In the genomic region with DNA sequence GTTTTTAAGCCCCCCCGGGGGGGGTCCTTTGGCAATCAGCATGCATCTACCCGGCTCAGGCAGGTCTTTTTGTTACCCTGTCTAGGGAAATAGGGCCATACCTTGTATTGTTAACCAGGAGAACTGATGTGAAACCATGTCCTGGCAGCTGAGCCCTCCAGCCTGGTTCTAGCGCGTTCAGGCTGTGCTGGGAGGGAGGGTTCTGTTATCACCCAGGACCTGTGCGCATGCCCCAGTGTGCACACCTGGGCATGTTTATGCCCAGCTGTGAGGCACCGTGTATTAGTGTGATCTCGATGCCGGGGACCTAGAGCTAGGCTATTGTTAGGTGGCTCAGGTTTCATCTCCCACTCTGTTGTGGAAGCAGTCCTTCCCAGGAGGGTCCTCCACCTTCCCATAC, we compare ENCODE assay signal across 9 mouse cellular contexts. TPM values are rescaled to one million over a fixed set of nuclear protein-coding genes. Genes with fewer than 3 reads are reported as not detected.
DNase-seq lines count a peak whose midpoint lies in the region; TF ChIP-seq lines count a peak whose summit lies in the region.
"Had no signal": no experiment of that assay in that cellular context is flagged by ENCODE, and none has a peak within 500 bp of the region (broad histone marks: within the 10 kb centered on the region; RNA-seq: fewer than 3 reads in every experiment).

No protein-coding gene starts in this region.

- no peaks in the 10 kb centered on the region for H3K9me3 ChIP-seq in heart, embryonic 10.5 days
- H3K9me3 ChIP-seq in ES-Bruce4 (replicated peaks; ENCODE audit: control insufficient read depth, insufficient read depth, low read length, poor library complexity, severe bottlenecking) = no peaks in the 10 kb centered on the region

- no peak for TF ChIP-seq EP300 in ES-Bruce4 (IDR thresholded peaks at IDR 0.05; ENCODE audit: insufficient read depth, low read depth, low read length)

- H3K36me3 ChIP-seq in heart, embryonic 10.5 days = peaks cover 22% of the 10 kb centered on the region
- H3K36me3 ChIP-seq in ES-Bruce4 (ENCODE audit: control insufficient read depth, insufficient read depth, low read length, poor library complexity, severe bottlenecking) (peaks cover 2% of the 10 kb centered on the region), macrophage (ENCODE audit: inconsistent target) (peaks cover 3% of the 10 kb centered on the region; the same call in 1 of the 2 replicates)

- TF ChIP-seq CTCF in ES-Bruce4 (IDR thresholded peaks at IDR 0.05; ENCODE audit: low read depth, low read length) = no peak

- H3K27ac ChIP-seq in heart, embryonic 10.5 days = peak overlapping the region; percentile 89; the same call in 1 of the 2 replicates
- H3K27ac ChIP-seq in ES-Bruce4 (ENCODE audit: insufficient read depth, low read length) (peak overlapping the region; percentile 2; the same call in 1 of the 2 replicates), macrophage (no peak overlapping the region)

- peaks cover 83% of the 10 kb centered on the region for H3K4me1 ChIP-seq in heart, embryonic 10.5 days
- H3K4me1 ChIP-seq in ES-Bruce4 (ENCODE audit: control insufficient read depth, insufficient read depth, low read length) = peaks cover 5% of the 10 kb centered on the region

- TF ChIP-seq POLR2A in ES-Bruce4 (IDR thresholded peaks at IDR 0.05; ENCODE audit: insufficient read depth, low read length) = no peak

- H3K9ac ChIP-seq in ES-Bruce4 (ENCODE audit: low read depth, poor library complexity, severe bottlenecking) = peak overlapping the region; percentile 90

- no peaks in the 10 kb centered on the region for H3K27me3 ChIP-seq in heart, embryonic 10.5 days (ENCODE audit: insufficient read depth, poor library complexity, severe bottlenecking)
- no peaks in the 10 kb centered on the region for H3K27me3 ChIP-seq in ES-Bruce4 (ENCODE audit: control insufficient read depth, insufficient read depth, low read length, poor library complexity, severe bottlenecking)
- H3K27me3 ChIP-seq: Patski had no signal

- intact Hi-C loops in heart, postnatal 25 days (cut with DNase I) = loop anchor here (2.0 kb wide), 1 partner anchor 19 kb away; no protein-coding TSS in a partner anchor
- intact Hi-C loops in heart, postnatal 36 days (cut with DNase I) = no loop called here

- DNase-seq in heart, embryonic 10.5 days (ENCODE audit: low spot score) = no peak
- no peak for DNase-seq in heart, postnatal 25 days (ENCODE audit: low spot score)
- DNase-seq in heart, postnatal 36 days = peak; percentile 10 to 17
- no peak for DNase-seq in gastrocnemius, adult 18-20 months (ENCODE audit: low spot score)
- no peak for DNase-seq in layer of hippocampus, adult 8-10 months (ENCODE audit: low spot score in 2 of 2)
- DNase-seq in right cerebral cortex, postnatal 25 days = no peak

- peak overlapping the region; percentile 70 for H3K4me3 ChIP-seq in heart, embryonic 10.5 days
- H3K4me3 ChIP-seq in ES-Bruce4 (ENCODE audit: low read depth, low read length) (peak overlapping the region; percentile 89), macrophage (ENCODE audit: inconsistent target) (peak overlapping the region; percentile 43)

- WGBS in heart, embryonic 10.5 days = 14% methylated on average over 8 of the region's 8 CpGs
- WGBS in macrophage (ENCODE audit: missing documents) = 38% methylated on average over 8 of the region's 8 CpGs

- peaks cover 67% of the 10 kb centered on the region; the same call in 1 of the 2 replicates for H3K79me2 ChIP-seq in macrophage (ENCODE audit: inconsistent target)

RNA-seq across cellular contexts. Expression of a gene that starts 21.1 kb away (rescaled TPM):
- polyA plus RNA-seq in heart, embryonic 10.5 days (2016; fragmentation: Nextera tagmentation; extraction: Ambion mirVana) = 1.0 and 1.1 TPM in 2 replicates
- total RNA-seq in heart, postnatal 25 days (2021) = 1 to 10 TPM in 1 of 2 experiments, under 1 TPM in 1; 0.52 to 1.1 TPM
- polyA plus RNA-seq in ES-Bruce4 (2011; ENCODE audit: insufficient read depth, insufficient read length, low read depth, missing spikeins) (not detected in 2 replicates), macrophage (2018) (not detected in 3 replicates)
- total RNA-seq in heart, postnatal 36 days (2021) = under 1 TPM; 0.33 to 0.36 TPM
- total RNA-seq in macrophage (2018; cell fraction: chromatin; rRNA removed) = not detected
- not detected for total RNA-seq in macrophage (2018; cell fraction: cytosol; rRNA removed)
- total RNA-seq in macrophage (2018; cell fraction: nucleus; rRNA removed) = not detected
- total RNA-seq in gastrocnemius, adult 18-20 months (2021) = not detected
- total RNA-seq in layer of hippocampus, adult 8-10 months (2022) = 1 to 10 TPM in 2 of 4 experiments, not detected in 2; 1.4 to 1.6 TPM

RNA-seq across cellular contexts. Expression of a gene that starts 34.1 kb away (rescaled TPM):
- polyA plus RNA-seq in heart, embryonic 10.5 days (2016; fragmentation: Nextera tagmentation; extraction: Ambion mirVana) = 30.4 and 36.9 TPM in 2 replicates
- 10 to 100 TPM; 11.8 TPM for total RNA-seq in heart, postnatal 25 days (2021)
- polyA plus RNA-seq in ES-Bruce4 (2011; ENCODE audit: insufficient read depth, insufficient read length, low read depth, missing spikeins) (23.7 and 26.3 TPM in 2 replicates), macrophage (2018) (13.3 to 17.5 TPM (median 13.4 TPM) in 3 replicates)
- total RNA-seq in heart, postnatal 36 days (2021) = 10 to 100 TPM; 10.5 to 13.6 TPM
- total RNA-seq in macrophage (2018; cell fraction: chromatin; rRNA removed) = 10 to 100 TPM in 20 of 26 experiments, 1 to 10 TPM in 6; 7.0 to 27.6 (median 17.2) TPM
- total RNA-seq in macrophage (2018; cell fraction: cytosol; rRNA removed) = 10 to 100 TPM in 24 of 26 experiments, 1 to 10 TPM in 2; 7.8 to 33.7 (median 21.0) TPM
- total RNA-seq in macrophage (2018; cell fraction: nucleus; rRNA removed) = 10 to 100 TPM in 24 of 26 experiments, 1 to 10 TPM in 2; 6.3 to 35.2 (median 17.9) TPM
- 10 to 100 TPM; 12.9 to 13.2 TPM for total RNA-seq in gastrocnemius, adult 18-20 months (2021)
- 10 to 100 TPM; 17.3 to 20.2 (median 19.4) TPM for total RNA-seq in layer of hippocampus, adult 8-10 months (2022)

RNA-seq across cellular contexts. Expression of a gene that starts 54.2 kb away (rescaled TPM):
- 39.3 and 47.7 TPM in 2 replicates for polyA plus RNA-seq in heart, embryonic 10.5 days (2016; fragmentation: Nextera tagmentation; extraction: Ambion mirVana)
- total RNA-seq in heart, postnatal 25 days (2021) = under 1 TPM; 0.28 to 0.52 TPM
- polyA plus RNA-seq in ES-Bruce4 (2011; ENCODE audit: insufficient read depth, insufficient read length, low read depth, missing spikeins) (54.3 and 55.8 TPM in 2 replicates), macrophage (2018) (0.70 to 13.4 TPM (median 2.2 TPM) in 3 replicates)
- under 1 TPM; 0.14 to 0.49 TPM for total RNA-seq in heart, postnatal 36 days (2021)
- total RNA-seq in macrophage (2018; cell fraction: chromatin; rRNA removed) = 1 to 10 TPM in 20 of 26 experiments, under 1 TPM in 6; 0.25 to 5.5 (median 2.3) TPM
- total RNA-seq in macrophage (2018; cell fraction: cytosol; rRNA removed) = 1 to 10 TPM in 22 of 26 experiments, under 1 TPM in 4; 0.57 to 2.4 (median 1.4) TPM
- 10 to 100 TPM in 1 of 26 experiments, 1 to 10 TPM in 23, under 1 TPM in 2; 0.58 to 22.6 (median 1.7) TPM for total RNA-seq in macrophage (2018; cell fraction: nucleus; rRNA removed)
- total RNA-seq in gastrocnemius, adult 18-20 months (2021) = under 1 TPM; 0.09 to 0.26 TPM
- total RNA-seq in layer of hippocampus, adult 8-10 months (2022) = 1 to 10 TPM in 1 of 4 experiments, under 1 TPM in 3; 0.36 to 1.2 (median 0.44) TPM

Comparison
In these comparisons a context has a peak if more than half of its experiments do, and no peak if none do; other contexts are left out.
1. DNase-seq: peak in heart, postnatal 36 days (2 of 2); none in heart, embryonic 10.5 days (single experiment), heart, postnatal 25 days (single experiment), gastrocnemius, adult 18-20 months (single experiment), layer of hippocampus, adult 8-10 months (0 of 2) and right cerebral cortex, postnatal 25 days (single experiment).
2. Peak in every context shown above with its lines, with median percentiles within 50 percentile points of each other: H3K4me3 ChIP-seq.